Mouse (Mus musculus): ENCODE data around the gene Chst11. TPM values are rescaled to one million over a fixed set of nuclear protein-coding genes. Genes with fewer than 3 reads are reported as not detected.

Chst11 gene
- polyA plus RNA-seq, 1 experiment from 2014 or later = 2.5 TPM

- no peak overlapping the region for H3K4me2 ChIP-seq
- H3K27me3 ChIP-seq = no peaks in the 10 kb centered on the region; the same call in 1 of the 2 replicates
- no peak overlapping the region for H3K27ac ChIP-seq
- H3K9me3 ChIP-seq = no peaks in the 10 kb centered on the region
- H3K9ac ChIP-seq (replicated peaks) = no peak overlapping the region
- no peak for ATAC-seq (ENCODE audit: insufficient number of reproducible peaks, insufficient read depth, low FRiP score, low TSS enrichment, low read depth)
- H3K36me3 ChIP-seq = no peaks in the 10 kb centered on the region
- 56% methylated on average over 6 of the region's 6 CpGs for WGBS
- H3K4me3 ChIP-seq (replicated peaks) = no peak overlapping the region
- H3K4me1 ChIP-seq (replicated peaks) = no peaks in the 10 kb centered on the region
These were observed 258.8 kb downstream of the Chst11 start for GRCm38 (mm10) chr10:83244131-83244530.

Other genes starting within 250 kb of the Chst11 start
- gene Nfyb, start 221.4 kb upstream of the Chst11 start, polyA plus RNA-seq (2016; fragmentation: Nextera tagmentation; extraction: Ambion mirVana) = 61.4 and 66.8 TPM in 2 replicates
- gene Txnrd1, start 151.5 kb upstream of the Chst11 start, polyA plus RNA-seq (2016; fragmentation: Nextera tagmentation; extraction: Ambion mirVana) = 149 TPM in 2 replicates
- gene Eid3, start 118.9 kb upstream of the Chst11 start, polyA plus RNA-seq (2016; fragmentation: Nextera tagmentation; extraction: Ambion mirVana) = 0.59 and 0.68 TPM in 2 replicates

All from limb, embryonic 12.5 days (tissue).